Comparison of ENCODE assay signal across 17 mouse cellular contexts in the genomic region with DNA sequence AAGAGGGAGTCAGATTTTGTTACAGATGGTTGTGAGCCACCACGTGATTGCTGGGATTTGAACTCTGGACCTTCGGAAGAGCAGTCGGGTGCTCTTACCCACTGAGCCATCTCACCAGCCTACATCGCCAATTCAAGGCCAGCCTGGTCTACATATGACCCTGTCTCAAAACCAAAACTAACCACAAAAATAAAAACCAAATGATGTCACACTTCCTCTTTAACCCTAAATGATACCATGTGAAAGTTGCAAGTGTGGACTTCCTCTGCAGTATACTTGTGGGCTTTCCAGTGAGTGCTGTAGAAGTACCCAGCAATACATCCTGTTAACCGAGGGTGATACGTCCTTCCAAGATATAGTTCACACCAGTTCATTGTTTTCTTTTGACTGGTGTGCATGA. TPM values are rescaled to one million over a fixed set of nuclear protein-coding genes. Genes with fewer than 3 reads are reported as not detected.
A peak's percentile ranks its signal among the peaks of the same experiment; 100 is the strongest.
DNase-seq lines count a peak whose midpoint lies in the region; ATAC-seq and TF ChIP-seq lines count a peak whose summit lies in the region.
"Had no signal": no experiment of that assay in that cellular context is flagged by ENCODE, and none has a peak within 500 bp of the region (broad histone marks: within the 10 kb centered on the region; RNA-seq: fewer than 3 reads in every experiment).

No protein-coding gene starts in this region.

- H3K9ac ChIP-seq in kidney, embryonic 16.5 days (replicated peaks; ENCODE audit: low read length): no peak overlapping the region
- no peak overlapping the region for H3K9ac ChIP-seq in intestine, embryonic 15.5 days
- H3K9ac ChIP-seq: embryonic facial prominence, embryonic 13.5 days; limb, embryonic 13.5 days; neural tube, embryonic 15.5 days had no signal

- TF ChIP-seq POLR2A in kidney, adult 2 months (IDR thresholded peaks at IDR 0.05; ENCODE audit: low read depth, low read length): no peak

- H3K27me3 ChIP-seq in kidney, adult 2 months (replicated peaks; ENCODE audit: control insufficient read depth, insufficient read depth, low read length): no peaks in the 10 kb centered on the region
- no peaks in the 10 kb centered on the region for H3K27me3 ChIP-seq in kidney, embryonic 16.5 days (ENCODE audit: insufficient read depth, low read length)
- no peaks in the 10 kb centered on the region for H3K27me3 ChIP-seq in intestine, embryonic 15.5 days (replicated peaks)
- H3K27me3 ChIP-seq in hindbrain, embryonic 10.5 days (ENCODE audit: insufficient read depth, poor library complexity, severe bottlenecking): no peaks in the 10 kb centered on the region
- H3K27me3 ChIP-seq: embryonic facial prominence, embryonic 13.5 days; limb, embryonic 13.5 days; neural tube, embryonic 15.5 days had no signal

- H3K4me3 ChIP-seq in kidney, adult 2 months (ENCODE audit: insufficient read depth, low read depth, low read length): no peak overlapping the region
- no peak overlapping the region for H3K4me3 ChIP-seq in kidney, embryonic 16.5 days (ENCODE audit: low read length)
- no peak overlapping the region for H3K4me3 ChIP-seq in intestine, embryonic 15.5 days (replicated peaks)
- no peak overlapping the region for H3K4me3 ChIP-seq in hindbrain, embryonic 10.5 days
- H3K4me3 ChIP-seq: embryonic facial prominence, embryonic 13.5 days; limb, embryonic 13.5 days; neural tube, embryonic 15.5 days had no signal

- TF ChIP-seq CTCF in kidney, adult 2 months (conservative IDR thresholded peaks at IDR 0.05; ENCODE audit: insufficient read depth, insufficient read length, low read depth, low read length): no peak

- H3K4me1 ChIP-seq in kidney, adult 2 months (ENCODE audit: control insufficient read depth, insufficient read depth, low read length): no peaks in the 10 kb centered on the region
- H3K4me1 ChIP-seq in kidney, embryonic 16.5 days (ENCODE audit: insufficient read depth, low read length): no peaks in the 10 kb centered on the region
- no peaks in the 10 kb centered on the region for H3K4me1 ChIP-seq in intestine, embryonic 15.5 days (replicated peaks)
- H3K4me1 ChIP-seq in hindbrain, embryonic 10.5 days (replicated peaks): no peaks in the 10 kb centered on the region
- H3K4me1 ChIP-seq: embryonic facial prominence, embryonic 13.5 days; limb, embryonic 13.5 days; neural tube, embryonic 15.5 days had no signal

- DNase-seq in kidney, adult 2 months: peak; percentile 5
- peak; percentile 72 for DNase-seq in CD4-positive, CD25-positive, alpha-beta regulatory T cell, adult 2 months (ENCODE audit: low read depth, low spot score)
- DNase-seq in c-Kit-positive CD71-negative TER-119-negative erythroid progenitor cells, embryonic 14.5 days (ENCODE audit: low read depth): peak; percentile 30
- no peak for DNase-seq in right cerebral cortex, postnatal 14 days
- DNase-seq in hindbrain, embryonic 10.5 days (ENCODE audit: low spot score): no peak
- DNase-seq: cerebellum, adult 2 months; gastrocnemius, postnatal 14 days; heart, postnatal 36 days; kidney, adult 8-10 months; layer of hippocampus, adult 9-11 months had no signal

- H3K4me2 ChIP-seq in kidney, embryonic 16.5 days (replicated peaks; ENCODE audit: low read depth, low read length): no peak overlapping the region
- no peak overlapping the region for H3K4me2 ChIP-seq in intestine, embryonic 15.5 days (replicated peaks)
- H3K4me2 ChIP-seq: embryonic facial prominence, embryonic 13.5 days; limb, embryonic 13.5 days; neural tube, embryonic 15.5 days had no signal

- WGBS in kidney, adult 2 months: 69% methylated on average over 6 of the region's 6 CpGs
- 87% methylated on average over 6 of the region's 6 CpGs for WGBS in kidney, embryonic 16.5 days
- 89% methylated on average over 6 of the region's 6 CpGs for WGBS in intestine, embryonic 15.5 days
- 94% methylated on average over 6 of the region's 6 CpGs for WGBS in hindbrain, embryonic 10.5 days

- H3K27ac ChIP-seq in kidney, adult 2 months (ENCODE audit: insufficient read depth, low read depth, low read length): no peak overlapping the region
- H3K27ac ChIP-seq in kidney, embryonic 16.5 days (ENCODE audit: low read length): no peak overlapping the region
- no peak overlapping the region for H3K27ac ChIP-seq in intestine, embryonic 15.5 days
- H3K27ac ChIP-seq in hindbrain, embryonic 10.5 days: no peak overlapping the region
- H3K27ac ChIP-seq: embryonic facial prominence, embryonic 13.5 days; limb, embryonic 13.5 days; neural tube, embryonic 15.5 days had no signal

- ATAC-seq in kidney, embryonic 16.5 days (ENCODE audit: low FRiP score, low TSS enrichment): no peak
- ATAC-seq in monocyte, adult 5-6 weeks (replicated peaks; ENCODE audit: insufficient number of reproducible peaks, low FRiP score, low TSS enrichment, poor library complexity, severe bottlenecking): peak; percentile 89
- ATAC-seq in intestine, embryonic 15.5 days: no peak
- ATAC-seq: forebrain, embryonic 14.5 days had no signal

- no peaks in the 10 kb centered on the region for H3K36me3 ChIP-seq in kidney, adult 2 months (ENCODE audit: control insufficient read depth, insufficient read depth, low read length)
- H3K36me3 ChIP-seq in kidney, embryonic 16.5 days (ENCODE audit: insufficient read depth, low read length): no peaks in the 10 kb centered on the region
- H3K36me3 ChIP-seq in intestine, embryonic 15.5 days: no peaks in the 10 kb centered on the region
- H3K36me3 ChIP-seq in hindbrain, embryonic 10.5 days: no peaks in the 10 kb centered on the region
- H3K36me3 ChIP-seq: embryonic facial prominence, embryonic 13.5 days; limb, embryonic 13.5 days; neural tube, embryonic 15.5 days had no signal

- H3K9me3 ChIP-seq in kidney, embryonic 16.5 days (ENCODE audit: low read length): 0 out of 2 replicates have a peak, but pooled peaks cover 3% of the 10 kb centered on the region
- H3K9me3 ChIP-seq in intestine, embryonic 15.5 days: no peaks in the 10 kb centered on the region
- H3K9me3 ChIP-seq in hindbrain, embryonic 10.5 days: no peaks in the 10 kb centered on the region
- H3K9me3 ChIP-seq: embryonic facial prominence, embryonic 13.5 days; limb, embryonic 13.5 days; neural tube, embryonic 15.5 days had no signal

RNA-seq across cellular contexts. Expression of a gene that starts 34.9 kb away (rescaled TPM):
- polyA plus RNA-seq in kidney, adult 2 months (2012; rRNA removed): 24.0 and 27.7 TPM in 2 replicates
- 171 and 183 TPM in 2 replicates for polyA plus RNA-seq in kidney, embryonic 16.5 days (2015; fragmentation: Nextera tagmentation; extraction: Ambion mirVana)
- 79.0 to 122 TPM (median 93.2 TPM) in 3 replicates for total RNA-seq in monocyte, adult 5-6 weeks (2017)
- 179 and 189 TPM in 2 replicates for polyA plus RNA-seq in intestine, embryonic 15.5 days (2015; fragmentation: Nextera tagmentation; extraction: Ambion mirVana)
- polyA plus RNA-seq in hindbrain, embryonic 10.5 days (2016; fragmentation: Nextera tagmentation; extraction: Ambion mirVana): 215 and 226 TPM in 2 replicates

Comparison
In these comparisons a context has a peak if more than half of its experiments do, and no peak if none do; other contexts are left out.
1. DNase-seq: peak in kidney, adult 2 months (single experiment), CD4-positive, CD25-positive, alpha-beta regulatory T cell, adult 2 months (single experiment) and c-Kit-positive CD71-negative TER-119-negative erythroid progenitor cells, embryonic 14.5 days (single experiment); none in right cerebral cortex, postnatal 14 days (single experiment) and hindbrain, embryonic 10.5 days (single experiment).